Mouse (Mus musculus) cerebellum, adult 2 months (tissue): Measurements from ENCODE around the gene Gm47969. TPM values are rescaled to one million over a fixed set of nuclear protein-coding genes. Genes with fewer than 3 reads are reported as not detected.
A peak's percentile ranks its signal among the peaks of the same experiment; 100 is the strongest.

Source experiments
- DNase-seq, 2 experiments: peaks; one replicate each; pipeline ENCODE4 v3.0.0; 2021
- H3K27ac ChIP-seq: fragments of 200-500 bp; 2 replicates; pipeline ENCODE4 v1.5.1; 2012; ENCODE audit warnings: low read length, control low read depth, inconsistent platforms; ENCODE audit not compliant: insufficient read depth
- H3K27me3 ChIP-seq: fragments of 200-500 bp; 2 replicates; pipeline ENCODE4 v1.6.1; 2012; ENCODE audit warnings: inconsistent platforms, mild to moderate bottlenecking, low read length, moderate library complexity; ENCODE audit not compliant: control insufficient read depth, insufficient read depth
- H3K4me1 ChIP-seq: fragments of 200-500 bp; 2 replicates; pipeline ENCODE4 v1.6.1; 2011; ENCODE audit warnings: low read length; ENCODE audit not compliant: control insufficient read depth, insufficient read depth
- H3K4me3 ChIP-seq: fragments of 200-500 bp; replicated peaks from 2 replicates; pipeline ENCODE3; 2011; ENCODE audit warnings: mild to moderate bottlenecking, low read depth, low read length, control low read depth; ENCODE audit not compliant: insufficient read depth
- CTCF ChIP-seq: fragments of 200-500 bp; IDR thresholded peaks from 2 replicates; pipeline ENCODE4 v1.5.1; 2011; ENCODE audit warnings: low read depth, mild to moderate bottlenecking, control low read depth, low read length, moderate library complexity, borderline replicate concordance; ENCODE audit not compliant: insufficient read depth
- POLR2A ChIP-seq: fragments of 200-500 bp; IDR thresholded peaks from 2 replicates; pipeline ENCODE4 v1.6.1; 2011; ENCODE audit warnings: low read length, control low read depth, borderline replicate concordance; ENCODE audit not compliant: insufficient read depth
- WGBS: fragments of 180-500 bp; shearing (Covaris S2); methylation state at CpG from one replicate; pipeline ENCODE4 v1.1.7; 2018; 5-methylcytosine and 5-hydroxymethylcytosine counted together
- polyA plus RNA-seq: library from polyadenylated mRNA; depleted of rRNA; stranded (reverse); fragments of >200 nt; gene quantifications from 2 replicates; pipeline ENCODE4 v1.2.3, GENCODE M21; 2012

Gm47969 gene
- polyA plus RNA-seq, 1 experiment, result not detected

DNA sequence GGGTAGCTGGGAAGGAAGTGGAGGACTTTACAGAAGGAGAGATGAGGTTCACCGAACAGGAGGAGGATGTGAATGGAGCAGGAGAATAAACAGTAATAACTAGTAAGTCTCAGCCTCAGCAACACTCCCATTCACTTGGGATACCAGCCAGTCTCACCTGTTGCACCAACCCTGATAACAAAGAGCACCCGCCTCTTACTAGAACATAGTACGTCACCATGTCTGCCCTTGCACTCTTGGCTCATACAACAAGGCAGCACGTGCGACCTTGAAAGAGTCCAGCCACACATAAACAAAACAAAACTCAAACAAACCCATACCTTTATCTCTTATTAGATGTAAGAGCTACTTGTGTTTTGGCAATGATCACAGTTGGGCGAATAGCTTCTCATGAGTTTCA, 12.2 kb upstream of the Gm47969 start:
- DNase-seq, result no peak
- Histone ChIP-seq H3K4me3 (no peak overlapping the region), H3K27me3 (no peaks in the 10 kb centered on the region), H3K27ac (no peak overlapping the region), H3K4me1 (no peaks in the 10 kb centered on the region)
- WGBS, result 92% methylated on average over 6 of the region's 6 CpGs
- no peak for TF ChIP-seq POLR2A
- TF ChIP-seq CTCF, result no peak

DNA sequence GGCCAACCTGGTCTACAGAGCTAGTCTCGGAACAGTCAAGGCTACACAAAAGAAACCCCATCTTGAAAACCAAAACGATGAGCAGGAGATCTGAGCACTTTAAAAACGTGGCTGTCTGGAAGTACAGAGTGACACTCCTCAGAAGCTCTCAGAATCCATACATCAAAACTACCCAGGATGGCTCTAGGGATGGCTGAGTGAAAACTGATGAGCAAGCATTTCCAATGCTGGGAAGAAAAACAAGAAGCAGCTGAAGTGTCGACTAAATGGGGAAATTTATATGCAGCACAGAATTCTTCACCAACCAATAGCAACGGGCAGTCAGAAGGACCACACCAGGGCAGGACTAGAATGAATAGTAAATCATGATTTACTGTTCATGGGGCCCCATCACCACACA, 10.2 kb upstream of the Gm47969 start:
- no peak for DNase-seq
- Histone ChIP-seq H3K27ac (no peak overlapping the region), H3K4me3 (no peak overlapping the region), H3K4me1 (no peaks in the 10 kb centered on the region), H3K27me3 (no peaks in the 10 kb centered on the region)
- no peak for TF ChIP-seq CTCF
- TF ChIP-seq POLR2A, result no peak
- 59% methylated on average over 5 of the region's 5 CpGs for WGBS

DNA sequence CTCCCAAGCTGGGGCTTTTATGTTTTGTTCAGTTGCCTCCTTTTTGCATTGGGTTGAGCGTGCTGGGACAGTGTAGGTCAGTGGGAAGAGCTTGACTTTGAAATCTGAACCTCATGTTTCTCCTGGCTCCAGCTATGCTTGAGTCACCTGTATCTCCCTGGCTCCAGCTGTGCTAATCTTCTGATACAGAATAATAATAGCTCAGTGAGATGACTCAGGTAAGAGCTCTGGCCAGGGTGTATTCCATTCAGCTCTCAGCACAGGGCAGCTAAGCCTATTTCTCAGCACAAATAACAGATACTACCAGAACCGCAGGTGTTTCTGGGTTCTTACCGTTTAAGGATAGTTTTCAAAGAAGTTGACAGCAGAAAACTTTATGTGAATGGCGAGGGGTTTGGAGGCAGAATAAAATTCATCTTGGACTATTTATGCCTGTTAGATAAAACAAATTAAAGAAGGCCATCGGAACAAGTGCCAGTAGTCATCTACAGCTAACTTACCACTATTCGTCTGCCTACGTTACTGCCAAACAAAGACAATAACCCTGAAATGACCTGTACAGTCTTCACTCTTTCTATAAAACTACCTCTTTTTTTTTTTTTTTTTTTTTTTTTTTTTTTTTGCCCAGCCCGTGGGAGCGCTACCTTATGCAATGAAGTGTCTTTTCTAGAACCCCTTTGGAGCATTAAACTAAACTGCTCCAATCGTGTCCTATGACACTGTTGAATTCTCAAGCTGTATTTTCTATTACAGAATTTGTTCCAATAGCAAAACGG, 7.7 kb upstream of the Gm47969 start:
- Histone ChIP-seq H3K4me1 (no peaks in the 10 kb centered on the region), H3K4me3 (no peak overlapping the region), H3K27me3 (no peaks in the 10 kb centered on the region), H3K27ac (no peak overlapping the region)
- no peak for DNase-seq
- 82% methylated on average over 11 of the region's 11 CpGs for WGBS
- TF ChIP-seq CTCF (no peak), POLR2A (no peak)

- H3K27ac ChIP-seq, result no peak within 1 kb of the TSS
- TF ChIP-seq POLR2A (no peak), CTCF (no peak)
- DNase-seq, result peak; percentile 34 to 37
- H3K4me1 ChIP-seq, result no peaks in the 10 kb centered on the region
- peak within 1 kb of the TSS; percentile 59 for H3K4me3 ChIP-seq
- no peaks in the 10 kb centered on the region for H3K27me3 ChIP-seq
- WGBS, result under 1% methylated on average over 25 of the region's 25 CpGs
These were observed 6.5 kb upstream of the Gm47969 start, which contains the start of gene Slc19a3 for GRCm38 (mm10) chr1:83038109-83038672. Gene Slc19a3 (minus strand): TSS chr1:83038448.

DNA sequence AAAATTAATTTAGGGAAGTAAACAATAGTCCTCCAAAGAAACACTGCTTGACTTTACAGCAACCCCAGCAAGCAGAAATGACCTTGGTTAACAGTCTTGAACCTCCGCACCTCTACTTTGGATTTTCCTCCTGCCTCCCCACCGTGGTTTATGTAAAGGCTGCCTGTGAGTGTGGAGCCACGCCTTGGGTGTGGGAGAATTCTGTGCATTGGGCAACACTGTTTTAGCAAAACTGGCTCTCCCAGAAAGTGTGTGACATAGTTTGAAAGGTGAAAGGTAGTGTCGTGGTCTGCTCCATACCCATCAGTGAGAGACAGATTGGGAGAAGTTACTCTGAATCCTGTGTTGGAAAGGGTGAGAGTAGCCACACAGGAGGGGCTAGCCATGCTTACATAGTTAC, 5.7 kb upstream of the Gm47969 start:
- Histone ChIP-seq H3K4me1 (no peaks in the 10 kb centered on the region), H3K27ac (no peak overlapping the region), H3K27me3 (no peaks in the 10 kb centered on the region), H3K4me3 (no peak overlapping the region)
- DNase-seq, result no peak
- TF ChIP-seq CTCF (no peak), POLR2A (no peak)
- WGBS, result 86% methylated on average over 4 of the region's 4 CpGs

DNA sequence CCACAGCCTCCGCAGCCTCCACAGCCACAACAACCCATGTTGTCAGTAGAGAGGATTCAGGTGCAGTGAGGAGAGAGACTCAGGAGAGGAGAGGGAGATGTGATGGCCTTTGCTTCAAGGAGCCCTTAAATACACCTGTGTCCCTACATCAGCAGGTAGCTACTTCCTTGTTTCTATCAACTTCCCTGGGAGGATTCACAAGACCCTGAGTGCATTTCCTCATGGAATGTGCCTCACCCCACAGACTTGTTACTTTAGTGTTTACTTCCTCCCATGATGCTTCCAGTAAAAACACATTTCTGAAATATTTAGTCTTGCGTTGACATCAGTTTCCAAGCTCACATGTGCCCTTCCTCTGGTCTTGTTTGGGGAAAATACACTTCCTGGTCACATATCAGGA, 2.4 kb upstream of the Gm47969 start, which contains the start of gene Krtap28-10:
Krtap28-10 (minus strand) TSS at position 101 of the 400 bp plus-strand sequence.
- Histone ChIP-seq H3K4me1 (no peaks in the 10 kb centered on the region), H3K27me3 (no peaks in the 10 kb centered on the region), H3K4me3 (no peak within 1 kb of the TSS), H3K27ac (no peak within 1 kb of the TSS)
- 89% methylated on average over 2 of the region's 2 CpGs for WGBS
- no peak for TF ChIP-seq CTCF
- no peak for TF ChIP-seq POLR2A
- DNase-seq, result no peak

GRCm38 (mm10) chr1:83058481-83058880, 13.7 kb downstream of the Gm47969 start:
- 54% methylated on average over 1 of the region's 1 CpGs for WGBS
- Histone ChIP-seq H3K4me3 (no peak overlapping the region), H3K27me3 (no peaks in the 10 kb centered on the region), H3K27ac (no peak overlapping the region), H3K4me1 (no peaks in the 10 kb centered on the region)
- DNase-seq, result no peak
- TF ChIP-seq CTCF (no peak), POLR2A (no peak)

- no peak for DNase-seq
- TF ChIP-seq CTCF (no peak), POLR2A (no peak)
- WGBS, result 86% methylated on average over 9 of the region's 9 CpGs
- no peak within 1 kb of the TSS for H3K27ac ChIP-seq
- no peaks in the 10 kb centered on the region for H3K4me1 ChIP-seq
- no peak within 1 kb of the TSS for H3K4me3 ChIP-seq
- no peaks in the 10 kb centered on the region for H3K27me3 ChIP-seq
These were observed 14.5 kb downstream of the Gm47969 start, which contains the start of gene A030005K14Rik for GRCm38 (mm10) chr1:83059278-83059677. Gene A030005K14Rik (minus strand): TSS chr1:83059378.
